Mouse (Mus musculus): ENCODE data around the gene Mlph.

Gene Mlph

DNA sequence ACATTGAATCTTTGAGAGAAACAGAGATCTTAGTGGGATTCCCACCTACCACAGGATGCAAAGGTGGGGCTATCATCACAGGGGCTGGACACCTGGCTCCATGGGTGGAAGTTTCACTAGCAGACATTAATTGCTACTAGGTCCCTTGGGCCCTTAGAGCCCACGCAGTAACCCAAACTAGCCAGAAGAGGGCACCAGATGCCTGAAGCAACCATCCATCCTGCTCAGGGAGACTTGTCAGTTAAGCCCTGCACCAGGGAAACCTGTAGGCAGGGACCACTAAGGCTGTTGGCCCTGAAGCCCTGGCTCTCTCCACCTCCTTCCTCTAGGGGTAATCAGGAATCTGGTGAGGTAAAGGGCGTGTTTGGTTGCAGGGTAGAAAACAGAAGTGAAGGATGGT, 8.5 kb upstream of the Mlph start:
- DNase-seq (ENCODE audit: extremely low spot score, low read depth, low spot score): no peak

DNA sequence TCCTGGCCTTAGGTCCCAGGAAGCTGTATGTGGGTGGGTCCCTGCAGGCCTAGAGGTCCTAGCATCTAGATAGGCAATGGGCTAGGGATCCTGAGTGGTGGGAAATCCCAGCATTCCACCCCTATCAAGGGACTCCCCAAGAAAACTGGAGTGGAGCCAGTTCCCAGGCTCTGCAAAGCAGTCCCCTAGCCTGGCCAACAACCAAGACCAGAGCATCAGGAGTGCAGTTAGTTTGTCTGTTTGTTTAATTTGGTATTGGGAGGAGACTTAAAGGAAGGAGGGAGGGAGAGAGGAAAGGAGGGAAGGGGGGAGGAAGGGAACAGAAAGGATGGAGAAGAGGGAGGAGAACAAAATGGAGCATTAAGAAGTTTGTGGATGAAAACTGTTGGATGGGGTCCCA, 5.7 kb upstream of the Mlph start:
- no peak for DNase-seq (ENCODE audit: extremely low spot score, low read depth, low spot score)

DNA sequence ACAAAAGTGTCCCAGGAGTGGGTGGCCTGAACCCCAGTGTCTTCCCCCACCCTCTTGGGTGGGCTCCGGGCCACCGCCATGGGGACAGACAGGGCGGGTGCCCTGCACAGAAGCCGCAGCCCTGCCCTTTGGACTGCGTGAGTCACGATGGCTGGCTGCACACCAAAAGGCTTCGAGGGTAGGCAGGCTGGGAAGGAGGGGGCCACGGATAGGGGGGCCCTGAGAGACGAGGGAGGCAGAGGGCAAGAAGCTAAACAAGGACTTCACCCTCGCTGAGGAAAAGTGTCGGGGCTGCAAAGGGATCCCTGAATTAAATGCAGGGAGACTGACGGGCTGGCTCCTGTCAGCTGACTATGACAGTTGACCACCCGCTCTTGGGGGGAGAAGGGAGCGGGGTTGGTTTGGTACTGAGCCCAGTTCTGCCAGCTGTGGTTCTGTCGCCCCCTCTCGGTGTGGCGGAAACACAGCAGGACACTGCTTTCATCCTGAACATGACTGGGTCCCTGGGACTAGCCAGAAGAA, 5.2 kb upstream of the Mlph start:
- no peak for DNase-seq (ENCODE audit: extremely low spot score, low read depth, low spot score)

DNA sequence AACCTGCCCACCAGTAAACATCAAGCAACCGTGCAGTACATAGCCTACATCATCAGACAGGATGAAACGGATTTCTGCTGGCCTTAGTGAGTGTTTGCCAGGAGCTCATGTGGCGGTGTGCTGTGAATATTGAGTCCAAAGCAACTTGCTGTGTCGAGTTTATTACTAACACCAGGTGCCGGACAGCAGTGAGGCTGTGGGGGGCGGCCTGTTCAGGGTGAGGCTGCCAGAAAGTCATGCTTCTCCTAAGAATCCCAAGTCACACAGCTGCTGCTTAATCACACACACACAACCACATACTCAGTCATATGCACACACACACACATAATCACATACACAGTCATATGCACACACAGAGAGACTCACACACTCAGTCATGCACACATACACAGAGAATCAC, 1.7 kb upstream of the Mlph start:
- no peak for DNase-seq (ENCODE audit: extremely low spot score, low read depth, low spot score)

- no peak for DNase-seq (ENCODE audit: extremely low spot score, low read depth, low spot score)
Observed at GRCm38 (mm10) chr1:90917509-90917908, 2.6 kb downstream of the Mlph start.

GRCm38 (mm10) chr1:90921687-90922086, 6.8 kb downstream of the Mlph start:
- no peak for DNase-seq (ENCODE audit: extremely low spot score, low read depth, low spot score)

- DNase-seq (ENCODE audit: extremely low spot score, low read depth, low spot score): no peak
Observed at GRCm38 (mm10) chr1:90926030-90926429, 11.1 kb downstream of the Mlph start.

- DNase-seq (ENCODE audit: extremely low spot score, low read depth, low spot score): no peak
Observed at GRCm38 (mm10) chr1:90927308-90927707, 12.4 kb downstream of the Mlph start.

DNA sequence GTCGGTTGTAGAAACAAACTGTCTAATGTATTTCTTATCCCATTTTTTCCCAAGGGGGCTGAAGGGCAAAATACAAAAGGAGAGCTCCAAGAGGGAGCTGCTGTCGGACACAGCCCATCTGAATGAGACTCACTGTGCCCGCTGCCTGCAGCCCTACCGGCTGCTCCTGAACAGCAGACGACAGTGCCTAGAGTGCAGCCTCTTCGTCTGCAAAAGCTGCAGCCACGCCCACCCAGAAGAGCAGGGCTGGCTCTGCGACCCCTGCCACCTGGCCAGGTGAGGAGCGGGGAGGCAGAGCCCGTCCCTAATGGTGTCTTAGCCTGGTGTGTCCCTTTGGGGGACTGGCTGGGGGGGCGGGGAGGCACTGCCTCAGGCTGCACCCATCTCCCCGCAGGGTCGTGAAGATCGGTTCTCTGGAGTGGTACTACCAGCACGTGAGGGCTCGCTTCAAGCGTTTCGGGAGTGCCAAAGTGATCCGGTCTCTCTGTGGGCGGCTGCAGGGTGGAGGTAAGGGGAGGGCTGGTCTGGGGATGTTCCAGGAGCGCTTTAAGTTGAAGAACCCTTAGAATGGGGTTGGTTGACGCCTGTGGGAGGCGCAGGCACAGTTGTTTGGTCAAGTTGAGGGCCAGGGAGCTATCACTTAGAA, 13.2 kb downstream of the Mlph start:
- no peak for DNase-seq (ENCODE audit: extremely low spot score, low read depth, low spot score)

DNA sequence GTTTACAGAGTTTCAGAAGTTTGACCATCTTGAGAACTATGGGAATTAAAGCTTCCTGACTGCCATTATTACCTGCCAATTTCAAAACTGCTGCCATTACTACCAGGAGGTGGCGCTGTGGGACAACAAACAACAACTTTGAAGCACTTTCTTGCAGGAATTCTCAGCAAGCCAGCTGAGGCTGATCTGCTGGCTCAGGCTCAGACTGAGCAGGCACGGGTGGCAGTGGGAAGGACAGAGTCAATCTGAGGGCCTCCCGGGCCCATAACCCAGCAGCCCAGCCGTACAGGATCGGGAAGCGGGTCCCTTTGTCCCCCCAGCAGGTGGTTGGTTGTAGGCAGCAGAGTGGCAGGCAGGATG, 13.7 kb downstream of the Mlph start:
- peak; percentile 83 for DNase-seq (ENCODE audit: extremely low spot score, low read depth, low spot score)

DNA sequence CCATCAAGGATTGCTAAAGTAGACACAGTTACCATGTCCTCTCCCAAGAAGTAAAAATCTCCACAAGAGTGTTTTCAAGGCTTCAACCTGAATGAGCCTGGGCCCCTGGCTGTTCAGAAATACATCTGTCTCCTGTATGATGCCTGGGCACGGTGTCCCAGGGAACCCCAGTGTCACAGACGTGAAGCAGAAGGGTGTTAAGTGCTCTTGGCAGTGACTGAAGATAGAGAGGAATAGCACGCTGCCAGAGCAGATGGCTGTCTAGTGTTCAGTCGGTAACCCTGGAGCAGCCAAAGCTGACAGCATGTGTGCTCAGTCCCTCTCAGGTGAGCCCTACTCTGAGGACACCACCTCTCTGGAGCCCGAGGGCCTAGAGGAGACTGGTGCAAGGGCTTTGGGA, 18.1 kb downstream of the Mlph start:
- DNase-seq (ENCODE audit: extremely low spot score, low read depth, low spot score): no peak

DNA sequence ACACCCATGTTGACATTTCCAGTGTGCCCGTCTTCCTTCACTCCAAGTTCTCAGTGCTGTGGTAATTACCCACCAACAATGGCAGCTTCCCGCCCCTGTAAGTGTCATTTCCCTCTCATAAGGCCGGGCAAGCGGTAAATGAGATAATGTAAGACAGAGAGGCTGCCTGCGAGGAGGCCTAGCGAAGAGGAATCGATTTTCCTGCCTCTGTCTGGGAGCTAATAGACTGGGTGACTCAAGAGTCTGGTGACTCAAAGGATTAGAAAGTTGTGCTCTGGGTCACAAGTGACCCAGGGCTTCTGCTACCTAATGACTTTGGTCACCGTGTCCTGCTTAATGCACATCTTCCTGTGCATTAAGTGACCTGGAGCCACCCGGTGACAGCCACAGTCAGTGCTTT, 22.1 kb downstream of the Mlph start:
- no peak for DNase-seq (ENCODE audit: extremely low spot score, low read depth, low spot score)

GRCm38 (mm10) chr1:90939980-90940379, 25.1 kb downstream of the Mlph start:
- DNase-seq (ENCODE audit: extremely low spot score, low read depth, low spot score): no peak

DNA sequence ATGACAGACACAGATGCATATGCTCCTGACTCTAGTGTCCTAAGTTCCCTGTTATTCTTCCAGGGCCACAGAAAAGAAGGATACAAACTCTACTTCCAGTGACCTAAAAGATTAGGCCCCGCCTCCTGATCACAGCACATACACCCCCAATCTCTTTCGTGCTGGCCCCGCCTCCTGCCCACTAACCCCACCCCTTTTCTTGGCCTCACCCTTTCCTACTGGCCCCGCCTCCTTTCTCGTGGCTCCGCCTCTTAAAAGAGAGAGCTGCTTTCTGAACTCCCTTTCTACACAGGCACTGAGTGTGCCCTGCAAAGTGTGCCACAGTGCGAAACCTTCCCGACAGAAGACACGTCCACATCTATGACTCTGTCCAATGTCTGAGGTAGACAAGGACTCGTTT, 30.3 kb downstream of the Mlph start:
- no peak for DNase-seq (ENCODE audit: extremely low spot score, low read depth, low spot score)

- no peak for DNase-seq (ENCODE audit: extremely low spot score, low read depth, low spot score)
Observed at GRCm38 (mm10) chr1:90947252-90947651, 32.4 kb downstream of the Mlph start.

DNA sequence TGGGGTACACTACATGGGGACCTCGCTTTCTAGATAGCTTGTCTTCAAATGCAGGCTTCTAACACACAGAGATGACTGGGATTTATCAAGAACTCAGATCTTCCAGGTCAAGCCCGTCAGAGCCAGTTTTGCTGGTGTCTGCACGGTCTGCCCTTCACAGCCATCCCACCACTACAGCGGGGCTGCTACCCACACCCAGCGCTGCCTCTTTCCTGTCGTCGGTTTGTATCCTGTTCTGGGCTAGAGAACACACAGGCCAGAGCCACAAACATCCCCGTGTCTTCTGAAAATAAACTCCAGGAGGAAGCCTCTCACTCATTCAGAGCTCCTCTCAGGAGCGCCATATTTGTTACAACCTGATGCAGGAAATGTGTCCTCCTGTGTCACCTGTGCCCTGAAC, 34.4 kb downstream of the Mlph start:
- DNase-seq (ENCODE audit: extremely low spot score, low read depth, low spot score): no peak

DNA sequence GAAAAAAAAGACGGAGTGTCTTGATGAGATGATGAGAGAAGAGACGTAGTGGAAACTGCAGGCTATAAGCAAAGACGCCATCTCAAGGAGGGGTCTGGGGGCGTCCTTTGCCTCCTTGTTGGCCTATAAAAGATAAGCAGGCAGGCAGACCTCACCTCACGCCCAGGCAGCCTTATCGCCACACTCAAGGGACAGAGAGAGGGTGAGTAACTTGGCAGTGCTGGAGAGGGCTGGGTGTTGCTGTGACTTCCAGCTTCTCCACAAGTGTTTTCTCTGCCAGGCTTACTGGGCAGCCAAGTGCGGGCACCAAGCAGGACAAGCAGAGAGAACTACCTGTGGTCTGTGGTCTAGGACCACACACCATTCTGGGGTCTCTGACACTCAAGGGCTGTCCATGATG, 36.8 kb downstream of the Mlph start:
- no peak for DNase-seq (ENCODE audit: extremely low spot score, low read depth, low spot score)

DNA sequence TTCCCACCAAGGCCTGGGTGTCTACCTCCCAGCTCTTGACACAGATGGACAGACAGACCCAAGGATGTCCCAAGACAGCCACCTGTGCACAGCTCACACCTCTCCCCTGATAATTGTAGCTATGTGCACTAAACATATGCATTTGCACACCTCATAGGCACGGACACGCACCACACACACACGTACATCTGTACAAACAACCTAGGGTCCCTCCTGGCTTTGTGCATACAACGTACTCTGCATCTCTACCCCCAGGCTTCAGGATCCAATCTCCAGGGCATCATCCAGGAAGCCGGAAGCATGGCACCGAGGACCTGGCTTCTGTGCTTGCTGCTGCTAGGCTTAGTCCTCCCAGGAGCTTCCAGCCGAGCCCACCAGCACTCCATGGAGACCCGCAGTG, 37.9 kb downstream of the Mlph start, which contains the start of gene Prlh:
Gene Prlh (plus strand): TSS at position 301 of the 400 bp plus-strand sequence.
- DNase-seq (ENCODE audit: extremely low spot score, low read depth, low spot score): no peak

GRCm38 (mm10) chr1:90953688-90954087, 38.8 kb downstream of the Mlph start:
- DNase-seq (ENCODE audit: extremely low spot score, low read depth, low spot score): no peak

- DNase-seq (ENCODE audit: extremely low spot score, low read depth, low spot score): peak; percentile 72
Observed at GRCm38 (mm10) chr1:90956245-90957096, 41.6 kb downstream of the Mlph start.

DNA sequence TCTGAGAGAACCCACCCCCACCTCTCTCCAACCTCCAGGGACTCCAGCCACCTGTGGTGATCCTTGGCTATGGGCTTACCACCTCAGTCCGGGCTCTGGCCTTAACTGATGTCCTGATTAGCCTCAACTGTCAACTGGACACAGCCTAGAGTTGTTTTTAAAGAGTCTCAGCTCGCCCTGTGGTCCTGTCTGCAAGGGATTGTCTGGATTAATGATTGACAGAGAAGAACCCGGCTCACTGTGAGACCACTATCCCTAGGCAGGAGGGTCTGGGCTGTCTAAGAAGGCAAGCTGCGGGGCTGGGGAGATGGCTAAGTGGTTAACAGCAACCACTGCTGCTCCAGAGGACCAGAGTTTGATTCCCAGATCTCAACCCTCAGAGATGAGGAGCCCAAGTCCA, 47.6 kb downstream of the Mlph start:
- DNase-seq (ENCODE audit: extremely low spot score, low read depth, low spot score): no peak

- no peak for DNase-seq (ENCODE audit: extremely low spot score, low read depth, low spot score)
Observed at GRCm38 (mm10) chr1:90962994-90963393, 48.1 kb downstream of the Mlph start.
